ENCODE assay signal across 8 mouse cellular contexts in genomic region chr15:60823620-60823869, GRCm38 (mm10). TPM values are rescaled to one million over a fixed set of nuclear protein-coding genes. Genes with fewer than 3 reads are reported as not detected.
DNase-seq lines count a peak whose midpoint lies in the region; ATAC-seq lines count a peak whose summit lies in the region.

No protein-coding gene starts in this region.

- H3K4me1 ChIP-seq in heart, embryonic 13.5 days: peaks cover 17% of the 10 kb centered on the region
- peaks cover 35% of the 10 kb centered on the region for H3K4me1 ChIP-seq in liver, embryonic 13.5 days (replicated peaks)
- peaks cover 34% of the 10 kb centered on the region for H3K4me1 ChIP-seq in neural tube, embryonic 13.5 days (replicated peaks)

- peaks cover 13% of the 10 kb centered on the region for H3K36me3 ChIP-seq in heart, embryonic 13.5 days
- H3K36me3 ChIP-seq in liver, embryonic 13.5 days: no peaks in the 10 kb centered on the region; the same call in 1 of the 2 replicates
- no peaks in the 10 kb centered on the region for H3K36me3 ChIP-seq in neural tube, embryonic 13.5 days

- H3K27ac ChIP-seq in heart, embryonic 13.5 days (replicated peaks): peak overlapping the region; percentile 75
- no peak overlapping the region for H3K27ac ChIP-seq in liver, embryonic 13.5 days
- peak overlapping the region; percentile 81 for H3K27ac ChIP-seq in neural tube, embryonic 13.5 days (replicated peaks)

- no peaks in the 10 kb centered on the region for H3K9me3 ChIP-seq in heart, embryonic 13.5 days
- no peaks in the 10 kb centered on the region for H3K9me3 ChIP-seq in liver, embryonic 13.5 days (replicated peaks)
- no peaks in the 10 kb centered on the region for H3K9me3 ChIP-seq in neural tube, embryonic 13.5 days

- H3K4me2 ChIP-seq in heart, embryonic 13.5 days: peak overlapping the region; percentile 99
- H3K4me2 ChIP-seq in liver, embryonic 13.5 days: peak overlapping the region; percentile 94
- peak overlapping the region; percentile 100 for H3K4me2 ChIP-seq in neural tube, embryonic 13.5 days

- WGBS in heart, embryonic 13.5 days: 1% methylated on average over 24 of the region's 24 CpGs
- under 1% methylated on average over 24 of the region's 24 CpGs for WGBS in liver, embryonic 13.5 days (ENCODE audit: insufficient replicate concordance)
- under 1% methylated on average over 24 of the region's 24 CpGs for WGBS in neural tube, embryonic 13.5 days

- H3K9ac ChIP-seq in heart, embryonic 13.5 days: peak overlapping the region; percentile 90
- H3K9ac ChIP-seq in liver, embryonic 13.5 days: peak overlapping the region; percentile 72
- peak overlapping the region; percentile 80 for H3K9ac ChIP-seq in neural tube, embryonic 13.5 days

- ATAC-seq in heart, embryonic 13.5 days (ENCODE audit: extremely low read depth, insufficient number of reproducible peaks, low FRiP score, low TSS enrichment): no peak
- ATAC-seq in liver, embryonic 13.5 days (ENCODE audit: low read depth): 0 out of 2 replicates have a peak, but pooled peaks have one; percentile 2
- ATAC-seq in neural tube, embryonic 13.5 days (ENCODE audit: low read depth): no peak

- peak overlapping the region; percentile 74 for H3K4me3 ChIP-seq in heart, embryonic 13.5 days
- H3K4me3 ChIP-seq in liver, embryonic 13.5 days (replicated peaks): peak overlapping the region; percentile 68
- H3K4me3 ChIP-seq in neural tube, embryonic 13.5 days: peak overlapping the region; percentile 69

- H3K27me3 ChIP-seq in heart, embryonic 13.5 days (replicated peaks): no peaks in the 10 kb centered on the region
- H3K27me3 ChIP-seq in liver, embryonic 13.5 days: peaks cover 21% of the 10 kb centered on the region
- peaks cover 6% of the 10 kb centered on the region; the same call in 1 of the 2 replicates for H3K27me3 ChIP-seq in neural tube, embryonic 13.5 days

- DNase-seq in adrenal gland, postnatal 14 days: peak; percentile 54
- DNase-seq in adrenal gland, postnatal 10 days: no peak
- peak; percentile 20 for DNase-seq in right cerebral cortex, postnatal 14 days
- DNase-seq in right cerebral cortex, postnatal 36 days (ENCODE audit: low spot score in 2 of 2): no peak
- peak; percentile 4 for DNase-seq in liver, embryonic 13.5 days
- DNase-seq in layer of hippocampus, postnatal 25 days (ENCODE audit: extremely low spot score in 1 of 2, low spot score in 1 of 2): no peak

RNA-seq across cellular contexts. Expression of gene Fam84b, which starts 30.0 kb away (rescaled TPM):
- total RNA-seq in adrenal gland, postnatal 14 days (2021): 16.7 and 18.7 TPM in 2 replicates
- total RNA-seq in adrenal gland, postnatal 10 days (2021): 10 to 100 TPM; 16.7 to 20.5 TPM
- 5.1 and 5.2 TPM in 2 replicates for polyA plus RNA-seq in heart, embryonic 13.5 days (2015; fragmentation: Nextera tagmentation; extraction: Ambion mirVana)
- 2.9 and 4.2 TPM in 2 replicates for polyA plus RNA-seq in liver, embryonic 13.5 days (2015; fragmentation: Nextera tagmentation; extraction: Ambion mirVana)
- 6.3 and 8.5 TPM in 2 replicates for polyA plus RNA-seq in neural tube, embryonic 13.5 days (2015; fragmentation: Nextera tagmentation; extraction: Ambion mirVana)
- 10 to 100 TPM; 14.4 to 17.6 TPM for total RNA-seq in layer of hippocampus, postnatal 25 days (2021)

Comparison
In these comparisons a context has a peak if more than half of its experiments do, and no peak if none do; other contexts are left out.
1. DNase-seq: peak in adrenal gland, postnatal 14 days (single experiment), right cerebral cortex, postnatal 14 days (single experiment) and liver, embryonic 13.5 days (single experiment); none in adrenal gland, postnatal 10 days (single experiment), right cerebral cortex, postnatal 36 days (0 of 2) and layer of hippocampus, postnatal 25 days (0 of 2).
2. Peak in every context shown above with its lines, with median percentiles within 50 percentile points of each other: H3K4me2 ChIP-seq, H3K4me3 ChIP-seq and H3K9ac ChIP-seq.